Mouse (Mus musculus) kidney, postnatal 0 days (tissue): ENCODE measurements around the gene Ankrd33b. TPM values are rescaled to one million over a fixed set of nuclear protein-coding genes. Genes with fewer than 3 reads are reported as not detected.

ENCODE experiments used
- ATAC-seq: fragments of 200-750 bp; cut with Nextera tagmentation; replicated peaks from 2 replicates; pipeline ENCODE4 v1.8.0; 2017; ENCODE audit warnings: low read depth, moderate number of reproducible peaks, moderate TSS enrichment, moderate library complexity; ENCODE audit not compliant: low FRiP score
- DNase-seq: peaks from one replicate; pipeline ENCODE4 v3.0.0-alpha.2; 2016; ENCODE audit warnings: low spot score
- H3K27ac ChIP-seq: fragments of 300-500 bp; sonication (generic); 2 replicates; pipeline ENCODE4 v1.5.1; 2014; ENCODE audit warnings: mild to moderate bottlenecking
- H3K27me3 ChIP-seq: fragments of 300-500 bp; sonication (generic); 2 replicates; pipeline ENCODE4 v1.6.1; 2014; ENCODE audit warnings: low read length, mixed read lengths; ENCODE audit not compliant: insufficient read depth
- H3K36me3 ChIP-seq: fragments of 300-500 bp; sonication (generic); 2 replicates; pipeline ENCODE4 v1.6.1; 2014; ENCODE audit warnings: low read length, mixed read lengths; ENCODE audit not compliant: insufficient read depth
- H3K4me1 ChIP-seq: fragments of 300-500 bp; sonication (generic); replicated peaks from 2 replicates; pipeline ENCODE4 v1.6.1; 2014; ENCODE audit warnings: antibody characterized with exemption, low read length, mixed read lengths; ENCODE audit not compliant: insufficient read depth
- H3K4me2 ChIP-seq: fragments of 300-500 bp; sonication (generic); 2 replicates; pipeline ENCODE4 v1.6.1; 2014; ENCODE audit warnings: mild to moderate bottlenecking, low read length, moderate library complexity, mixed read lengths
- H3K4me3 ChIP-seq: fragments of 300-500 bp; sonication (generic); replicated peaks from 2 replicates; pipeline ENCODE4 v1.5.1; 2014; ENCODE audit warnings: low read depth, low read length
- H3K9ac ChIP-seq: fragments of 300-500 bp; sonication (generic); 2 replicates; pipeline ENCODE4 v1.6.1; 2014; ENCODE audit warnings: low read depth, low read length
- H3K9me3 ChIP-seq: fragments of 300-500 bp; sonication (generic); replicated peaks from 2 replicates; pipeline ENCODE4 v1.6.1; 2016; ENCODE audit warnings: low read length, inconsistent platforms, mixed read lengths
- CTCF ChIP-seq: IDR thresholded peaks from 2 replicates; pipeline ENCODE4 v1.5.1; 2016; ENCODE audit warnings: antibody characterized with exemption, low read depth, mild to moderate bottlenecking, moderate library complexity
- WGBS: fragments of 180-500 bp; shearing (Covaris S2); extraction: QIAGEN DNeasy Blood & Tissue Kit; methylation state at CpG from one replicate; pipeline ENCODE4 v1.1.7; 2014; 5-methylcytosine and 5-hydroxymethylcytosine counted together
- polyA plus RNA-seq: library from polyadenylated mRNA; unstranded; fragments of >200 nt; fragmentation: Nextera tagmentation; extraction: Ambion mirVana; gene quantifications from 2 replicates; pipeline ENCODE4 v1.2.1, GENCODE M21; 2015

Ankrd33b gene
- polyA plus RNA-seq, 1 experiment from 2014 or later = 12.0 TPM

GRCm38 (mm10) chr15:31396755-31397154, 29.2 kb upstream of the Ankrd33b start:
- Histone ChIP-seq H3K27me3 (no peaks in the 10 kb centered on the region), H3K4me1 (no peaks in the 10 kb centered on the region), H3K4me3 (no peak overlapping the region), H3K9me3 (no peaks in the 10 kb centered on the region), H3K4me2 (no peak overlapping the region), H3K27ac (no peak overlapping the region), H3K36me3 (no peaks in the 10 kb centered on the region), H3K9ac (no peak overlapping the region)
- ATAC-seq (no peak), DNase-seq (no peak)
- TF ChIP-seq CTCF = no peak
- 64% methylated on average over 5 of the region's 5 CpGs for WGBS

GRCm38 (mm10) chr15:31395986-31396385, 28.5 kb upstream of the Ankrd33b start:
- TF ChIP-seq CTCF = no peak
- ATAC-seq (peak; percentile 81), DNase-seq (no peak)
- no peak overlapping the region for H3K4me3 ChIP-seq
- no peak overlapping the region for H3K9ac ChIP-seq
- H3K4me1 ChIP-seq = no peaks in the 10 kb centered on the region
- H3K27ac ChIP-seq = peak overlapping the region; percentile 73; the same call in 1 of the 2 replicates
- WGBS = 70% methylated on average over 4 of the region's 4 CpGs
- no peak overlapping the region for H3K4me2 ChIP-seq
- no peaks in the 10 kb centered on the region for H3K9me3 ChIP-seq
- H3K36me3 ChIP-seq = no peaks in the 10 kb centered on the region
- no peaks in the 10 kb centered on the region for H3K27me3 ChIP-seq

- no peak for TF ChIP-seq CTCF
- no peak for DNase-seq
Observed at GRCm38 (mm10) chr15:31393402-31393801, 25.9 kb upstream of the Ankrd33b start.

GRCm38 (mm10) chr15:31392705-31393104, 25.2 kb upstream of the Ankrd33b start:
- no peak for ATAC-seq
- Histone ChIP-seq H3K27me3 (no peaks in the 10 kb centered on the region), H3K4me1 (no peaks in the 10 kb centered on the region), H3K27ac (no peak overlapping the region), H3K4me2 (no peak overlapping the region), H3K9ac (no peak overlapping the region), H3K9me3 (no peaks in the 10 kb centered on the region), H3K4me3 (no peak overlapping the region), H3K36me3 (no peaks in the 10 kb centered on the region)
- DNase-seq = no peak
- 39% methylated on average over 7 of the region's 7 CpGs for WGBS
- no peak for TF ChIP-seq CTCF

More at GRCm38 (mm10) chr15:31393402-31393801, 25.9 kb upstream of the Ankrd33b start:
- no peaks in the 10 kb centered on the region for H3K4me1 ChIP-seq
- no peak overlapping the region for H3K4me2 ChIP-seq
- no peak overlapping the region for H3K27ac ChIP-seq
- no peaks in the 10 kb centered on the region for H3K9me3 ChIP-seq
- WGBS = 80% methylated on average over 6 of the region's 6 CpGs
- no peak for ATAC-seq
- H3K4me3 ChIP-seq = no peak overlapping the region
- no peaks in the 10 kb centered on the region for H3K27me3 ChIP-seq
- H3K9ac ChIP-seq = no peak overlapping the region
- H3K36me3 ChIP-seq = no peaks in the 10 kb centered on the region

GRCm38 (mm10) chr15:31392135-31392534, 24.6 kb upstream of the Ankrd33b start:
- H3K9me3 ChIP-seq = no peaks in the 10 kb centered on the region
- no peak overlapping the region for H3K27ac ChIP-seq
- 87% methylated on average over 4 of the region's 4 CpGs for WGBS
- no peak for TF ChIP-seq CTCF
- no peaks in the 10 kb centered on the region for H3K4me1 ChIP-seq
- no peaks in the 10 kb centered on the region for H3K27me3 ChIP-seq
- DNase-seq (no peak), ATAC-seq (no peak)
- H3K9ac ChIP-seq = no peak overlapping the region
- H3K4me3 ChIP-seq = no peak overlapping the region
- no peaks in the 10 kb centered on the region for H3K36me3 ChIP-seq
- no peak overlapping the region for H3K4me2 ChIP-seq

GRCm38 (mm10) chr15:31381936-31382468, 14.5 kb upstream of the Ankrd33b start:
- ATAC-seq (peak; percentile 77), DNase-seq (peak; percentile 70)
- Histone ChIP-seq H3K36me3 (no peaks in the 10 kb centered on the region), H3K4me2 (peak overlapping the region; percentile 11; the same call in 1 of the 2 replicates), H3K27ac (0 out of 2 replicates have a peak overlapping the region, but pooled peaks have one; percentile 20), H3K9ac (no peak overlapping the region), H3K27me3 (no peaks in the 10 kb centered on the region), H3K9me3 (no peaks in the 10 kb centered on the region), H3K4me1 (no peaks in the 10 kb centered on the region), H3K4me3 (no peak overlapping the region)
- TF ChIP-seq CTCF = no peak
- 21% methylated on average over 11 of the region's 11 CpGs for WGBS

GRCm38 (mm10) chr15:31379471-31379870, 11.9 kb upstream of the Ankrd33b start:
- no peak for DNase-seq
- 86% methylated on average over 3 of the region's 3 CpGs for WGBS
- Histone ChIP-seq H3K9ac (no peak overlapping the region), H3K4me3 (no peak overlapping the region), H3K36me3 (no peaks in the 10 kb centered on the region), H3K27ac (no peak overlapping the region), H3K4me1 (no peaks in the 10 kb centered on the region), H3K9me3 (no peaks in the 10 kb centered on the region), H3K27me3 (no peaks in the 10 kb centered on the region), H3K4me2 (no peak overlapping the region)
- no peak for ATAC-seq
- TF ChIP-seq CTCF = no peak
